Mouse (Mus musculus) intestine, postnatal 0 days (tissue): ENCODE measurements around the gene Rabl2. TPM values are rescaled to one million over a fixed set of nuclear protein-coding genes. Genes with fewer than 3 reads are reported as not detected.

Source experiments
- ATAC-seq: fragments of 200-750 bp; cut with Nextera tagmentation; 2 replicates; pipeline ENCODE4 v1.8.0; 2017; ENCODE audit warnings: mild to moderate bottlenecking, moderate TSS enrichment, moderate library complexity
- H3K27ac ChIP-seq: fragments of 300-500 bp; sonication (generic); 2 replicates; pipeline ENCODE4 v1.5.1; 2014; ENCODE audit warnings: mild to moderate bottlenecking, low read depth, low read length, moderate library complexity
- H3K27me3 ChIP-seq: fragments of 300-500 bp; sonication (generic); replicated peaks from 2 replicates; pipeline ENCODE4 v1.6.1; 2014; ENCODE audit warnings: low read length, mixed read lengths; ENCODE audit not compliant: control insufficient read depth, insufficient read depth
- H3K36me3 ChIP-seq: fragments of 300-500 bp; sonication (generic); 2 replicates; pipeline ENCODE4 v1.6.1; 2014; ENCODE audit warnings: mild to moderate bottlenecking, moderate library complexity; ENCODE audit not compliant: control insufficient read depth, insufficient read depth
- H3K4me1 ChIP-seq: fragments of 300-500 bp; sonication (generic); replicated peaks from 2 replicates; pipeline ENCODE4 v1.6.1; 2014; ENCODE audit warnings: antibody characterized with exemption, low read length, mixed read lengths; ENCODE audit not compliant: control insufficient read depth, insufficient read depth
- H3K4me2 ChIP-seq: fragments of 300-500 bp; sonication (generic); replicated peaks from 2 replicates; pipeline ENCODE4 v1.6.1; 2014; ENCODE audit warnings: low read depth, mild to moderate bottlenecking, moderate library complexity
- H3K4me3 ChIP-seq: fragments of 300-500 bp; sonication (generic); 2 replicates; pipeline ENCODE4 v1.5.1; 2014; ENCODE audit warnings: low read depth, low read length
- H3K9ac ChIP-seq: fragments of 300-500 bp; sonication (generic); 2 replicates; pipeline ENCODE4 v1.6.1; 2014; ENCODE audit warnings: mild to moderate bottlenecking, low read depth, low read length
- H3K9me3 ChIP-seq: fragments of 300-500 bp; sonication (generic); 2 replicates; pipeline ENCODE4 v1.6.1; 2016; ENCODE audit warnings: mixed run types; ENCODE audit not compliant: control insufficient read depth
- CTCF ChIP-seq: sonication (generic); IDR thresholded peaks from 2 replicates; pipeline ENCODE4 v1.5.1; 2016; ENCODE audit warnings: low read depth, mild to moderate bottlenecking, control low read depth, antibody characterized with exemption, moderate library complexity
- WGBS: fragments of 180-500 bp; shearing (Covaris S2); extraction: QIAGEN DNeasy Blood & Tissue Kit; methylation state at CpG from one replicate; pipeline ENCODE4 v1.1.7; 2014; 5-methylcytosine and 5-hydroxymethylcytosine counted together
- polyA plus RNA-seq: library from polyadenylated mRNA; unstranded; fragments of >200 nt; fragmentation: Nextera tagmentation; extraction: Ambion mirVana; gene quantifications from 2 replicates; pipeline ENCODE4 v1.2.1, GENCODE M21; 2015

Rabl2 gene
- polyA plus RNA-seq, 1 experiment from 2014 or later: 7.6 TPM

DNA sequence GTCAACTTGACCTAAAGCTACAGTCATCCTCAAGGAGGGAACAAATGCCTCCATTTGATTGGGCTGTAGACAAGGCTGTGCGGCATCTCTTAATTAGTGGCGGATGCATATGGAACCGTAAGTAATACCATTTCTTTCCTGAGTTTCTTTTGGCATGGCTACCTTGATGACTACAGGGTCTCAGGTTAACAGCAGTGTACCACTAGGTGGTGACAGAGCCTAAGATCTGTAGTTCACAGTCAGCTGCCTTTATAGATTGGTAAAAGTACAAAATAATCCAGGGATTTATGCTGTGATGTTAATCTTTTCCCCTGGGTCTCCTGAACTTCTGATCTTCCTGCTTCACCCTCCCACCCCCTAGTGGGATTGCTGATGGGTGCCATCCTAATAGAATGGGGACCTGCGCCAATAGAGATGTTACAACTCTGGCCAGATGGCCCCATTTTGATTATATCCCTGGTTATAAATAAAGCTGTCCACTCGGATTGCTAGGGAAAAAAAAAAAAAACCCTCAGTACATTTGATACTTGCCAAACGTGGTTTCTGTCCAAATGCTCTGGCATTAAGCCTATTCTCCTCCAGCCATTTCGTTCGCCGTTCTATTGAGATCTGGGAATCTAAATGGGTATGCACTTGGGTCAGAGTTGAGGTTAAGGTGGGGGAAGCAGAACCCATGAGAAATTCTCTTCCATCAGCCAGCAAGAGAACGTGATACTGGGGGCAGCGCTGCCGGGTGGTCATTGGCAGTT lies 14.3 kb upstream of the Rabl2 start:
- Histone ChIP-seq H3K27me3 (no peaks in the 10 kb centered on the region), H3K4me3 (no peak overlapping the region), H3K4me2 (no peak overlapping the region), H3K9ac (no peak overlapping the region), H3K9me3 (no peaks in the 10 kb centered on the region), H3K4me1 (no peaks in the 10 kb centered on the region), H3K27ac (no peak overlapping the region), H3K36me3 (no peaks in the 10 kb centered on the region)
- WGBS: 70% methylated on average over 12 of the region's 12 CpGs
- ATAC-seq: no peak
- TF ChIP-seq CTCF: peak; percentile 31

DNA sequence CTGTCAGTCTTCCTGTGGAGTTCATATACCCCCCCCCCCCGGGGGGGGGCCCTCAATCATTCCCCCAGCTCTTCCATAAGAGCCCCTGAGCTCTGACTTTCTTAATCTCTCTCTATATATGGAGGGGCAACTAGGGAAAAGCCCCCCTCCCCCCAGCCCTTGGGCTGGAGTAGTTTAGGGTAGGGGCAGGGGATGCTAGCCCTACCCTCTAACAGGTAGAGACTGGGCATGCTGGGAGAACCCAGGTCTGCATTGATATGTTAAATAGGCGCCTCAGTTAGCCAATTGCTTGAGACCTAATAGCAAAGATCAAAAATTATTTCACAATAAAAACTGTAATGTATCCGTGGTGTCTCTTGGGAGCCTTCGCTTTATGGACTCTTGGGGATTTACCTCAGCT lies 825 bp upstream of the Rabl2 start:
- no peak for ATAC-seq
- no peaks in the 10 kb centered on the region for H3K27me3 ChIP-seq
- no peak overlapping the region for H3K4me3 ChIP-seq
- H3K4me2 ChIP-seq: no peak overlapping the region; the same call in 1 of the 2 replicates
- WGBS: 44% methylated on average over 4 of the region's 4 CpGs
- no peak overlapping the region for H3K27ac ChIP-seq
- TF ChIP-seq CTCF: no peak
- H3K9me3 ChIP-seq: no peaks in the 10 kb centered on the region
- H3K36me3 ChIP-seq: peaks cover 6% of the 10 kb centered on the region; the same call in 1 of the 2 replicates
- H3K9ac ChIP-seq: no peak overlapping the region
- H3K4me1 ChIP-seq: no peaks in the 10 kb centered on the region; the same call in 1 of the 2 replicates

DNA sequence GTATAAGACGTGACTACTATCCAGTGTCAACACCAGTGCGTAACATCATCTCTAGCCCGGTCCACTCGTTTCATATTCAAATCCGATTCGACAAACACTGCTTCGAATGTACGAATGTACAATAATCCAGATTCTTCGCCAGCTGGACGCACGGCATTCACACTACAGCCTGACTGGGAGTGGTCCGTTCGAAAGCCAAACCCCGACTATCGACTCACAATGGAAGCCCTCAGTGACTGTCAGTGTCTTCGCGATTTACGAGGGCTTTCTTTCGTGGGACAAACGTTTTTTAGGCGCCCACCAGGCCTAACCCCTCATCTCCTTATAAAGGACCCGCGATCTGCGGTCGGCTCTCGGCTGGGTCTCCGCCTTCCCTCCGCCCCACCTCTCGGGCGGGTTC lies 406 bp downstream of the Rabl2 start:
- H3K9ac ChIP-seq: peak overlapping the region; percentile 72
- no peak overlapping the region for H3K27ac ChIP-seq
- H3K4me3 ChIP-seq: peak overlapping the region; percentile 71
- no peaks in the 10 kb centered on the region for H3K9me3 ChIP-seq
- peak overlapping the region; percentile 74 for H3K4me2 ChIP-seq
- peaks cover 11% of the 10 kb centered on the region; the same call in 1 of the 2 replicates for H3K36me3 ChIP-seq
- H3K27me3 ChIP-seq: no peaks in the 10 kb centered on the region
- H3K4me1 ChIP-seq: no peaks in the 10 kb centered on the region; the same call in 1 of the 2 replicates
- no peak for TF ChIP-seq CTCF
- 2% methylated on average over 30 of the region's 30 CpGs for WGBS
- peak; percentile 29; the same call in 1 of the 2 replicates for ATAC-seq

DNA sequence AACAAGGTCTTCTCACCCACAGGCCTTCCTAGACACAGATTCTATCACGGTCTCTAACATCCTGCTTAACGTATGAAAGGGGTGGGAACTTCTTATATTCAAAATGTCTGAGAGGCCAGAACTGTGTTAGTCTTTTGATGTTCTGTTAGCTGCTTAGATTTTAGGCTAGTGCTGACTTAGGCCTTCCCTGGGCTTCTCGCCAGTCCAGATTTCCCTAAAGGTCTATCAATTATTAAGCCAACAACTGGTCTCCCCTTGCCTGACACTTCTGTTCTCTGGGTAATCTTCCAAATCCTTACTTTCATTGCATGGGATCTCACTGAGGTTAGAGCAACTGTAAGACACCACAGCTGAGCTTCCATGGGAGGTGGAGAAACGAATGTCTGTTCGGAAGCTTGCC lies 2.6 kb downstream of the Rabl2 start:
- WGBS: 81% methylated on average over 5 of the region's 5 CpGs
- Histone ChIP-seq H3K4me2 (no peak overlapping the region), H3K27ac (no peak overlapping the region), H3K9me3 (no peaks in the 10 kb centered on the region), H3K36me3 (peaks cover 11% of the 10 kb centered on the region; the same call in 1 of the 2 replicates), H3K9ac (no peak overlapping the region), H3K4me1 (no peaks in the 10 kb centered on the region; the same call in 1 of the 2 replicates), H3K4me3 (no peak overlapping the region), H3K27me3 (no peaks in the 10 kb centered on the region)
- no peak for ATAC-seq
- no peak for TF ChIP-seq CTCF

- Histone ChIP-seq H3K9me3 (no peaks in the 10 kb centered on the region), H3K36me3 (peaks cover 11% of the 10 kb centered on the region; the same call in 1 of the 2 replicates), H3K4me1 (no peaks in the 10 kb centered on the region), H3K4me2 (no peak overlapping the region), H3K9ac (no peak overlapping the region), H3K27ac (no peak overlapping the region), H3K27me3 (no peaks in the 10 kb centered on the region), H3K4me3 (no peak overlapping the region)
- no peak for ATAC-seq
- no peak for TF ChIP-seq CTCF
- 87% methylated on average over 11 of the region's 11 CpGs for WGBS
Measured at GRCm38 (mm10) chr15:89585631-89586030, 6.1 kb downstream of the Rabl2 start.

GRCm38 (mm10) chr15:89585101-89585500 lies 6.6 kb downstream of the Rabl2 start:
- no peak for ATAC-seq
- no peak for TF ChIP-seq CTCF
- H3K9ac ChIP-seq: no peak overlapping the region
- H3K27ac ChIP-seq: 0 out of 2 replicates have a peak overlapping the region, but pooled peaks have one; percentile 4
- no peaks in the 10 kb centered on the region for H3K27me3 ChIP-seq
- 90% methylated on average over 5 of the region's 5 CpGs for WGBS
- H3K9me3 ChIP-seq: no peaks in the 10 kb centered on the region
- no peaks in the 10 kb centered on the region for H3K4me1 ChIP-seq
- peaks cover 11% of the 10 kb centered on the region; the same call in 1 of the 2 replicates for H3K36me3 ChIP-seq
- no peak overlapping the region for H3K4me3 ChIP-seq
- no peak overlapping the region for H3K4me2 ChIP-seq
